Mouse (Mus musculus) monocyte, adult 5-6 weeks (primary cell): ENCODE results near the gene Lep. TPM values are rescaled to one million over a fixed set of nuclear protein-coding genes. Genes with fewer than 3 reads are reported as not detected.

Source experiments
- ATAC-seq: fragments of 153-309, 156-312 bp; replicated peaks from 2 replicates; pipeline ENCODE4 v1.8.0; 2017; ENCODE audit warnings: mild to moderate bottlenecking; ENCODE audit not compliant: low TSS enrichment, insufficient number of reproducible peaks, severe bottlenecking, poor library complexity, low FRiP score
- total RNA-seq: library from RNA; stranded (forward); fragments of 200-1000, 200-491, 200-594 nt; gene quantifications from 3 replicates; pipeline ENCODE4 v1.2.3, GENCODE M21; 2017

The Lep gene
- total RNA-seq, 1 experiment from 2014 or later: not detected

- no peak for ATAC-seq
Observed at GRCm38 (mm10) chr6:29033981-29034646, 25.9 kb upstream of the Lep start.

DNA sequence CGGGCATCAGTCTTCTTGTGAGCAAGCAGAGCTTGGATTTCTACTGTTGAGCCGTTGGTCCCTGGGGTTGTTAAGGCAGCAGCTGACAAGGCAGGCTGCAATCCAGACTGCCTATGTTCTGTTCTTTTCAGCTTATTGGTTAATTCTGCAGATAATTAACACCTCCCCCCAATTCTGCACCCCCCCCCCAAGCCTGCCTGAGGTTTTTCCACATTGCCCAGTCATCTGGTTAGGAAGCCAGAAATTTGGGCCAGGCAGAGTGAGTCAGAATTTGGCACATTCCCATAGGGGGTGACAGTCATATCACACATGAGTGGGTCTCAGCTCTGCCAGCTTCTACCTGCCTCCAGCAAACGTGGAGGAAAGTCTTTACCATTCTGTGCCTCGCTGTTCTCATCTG is 23.3 kb upstream of the Lep start:
- no peak for ATAC-seq

DNA sequence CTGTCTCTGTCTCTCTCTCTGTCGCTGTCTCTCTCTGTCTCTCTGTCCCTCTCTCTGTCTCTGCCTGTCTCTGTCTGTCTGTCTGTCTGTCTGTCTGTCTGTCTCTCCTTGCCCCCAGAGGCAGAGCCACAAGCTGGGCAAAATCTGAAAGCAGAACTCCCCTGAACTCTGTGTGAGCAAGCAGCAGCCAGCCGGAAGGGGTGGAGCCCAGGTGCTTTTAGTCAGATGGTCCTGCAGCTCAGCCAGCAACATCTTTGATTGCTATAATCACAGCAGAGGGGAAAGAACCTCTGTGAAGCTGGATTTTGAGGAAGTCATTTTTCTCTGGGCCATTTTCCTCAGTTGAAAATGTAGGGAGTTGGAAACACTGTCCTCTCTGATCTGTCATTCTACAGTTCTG is 19.8 kb upstream of the Lep start:
- ATAC-seq: no peak

GRCm38 (mm10) chr6:29044029-29044428 is 16.0 kb upstream of the Lep start:
- no peak for ATAC-seq

DNA sequence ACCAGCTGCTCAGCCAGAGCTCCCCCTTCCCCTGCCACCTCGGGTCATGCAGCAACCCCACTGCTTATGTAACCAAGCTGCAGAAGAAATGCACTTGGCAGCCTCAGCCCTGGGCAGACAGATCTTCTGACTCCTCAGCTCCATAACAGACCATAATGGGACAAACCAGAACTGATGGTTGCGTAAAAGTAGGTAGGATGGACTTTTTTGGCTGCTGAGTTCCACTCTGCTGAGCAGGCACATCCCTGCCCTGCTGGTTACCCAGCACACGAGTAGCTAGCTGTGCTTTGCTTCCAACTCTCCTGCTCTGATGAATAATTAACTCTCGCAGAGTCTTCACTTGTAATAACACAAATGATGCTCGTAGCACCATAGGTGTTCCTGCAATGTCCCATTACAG is 10.1 kb upstream of the Lep start:
- no peak for ATAC-seq

GRCm38 (mm10) chr6:29052188-29052587 is 7.8 kb upstream of the Lep start:
- no peak for ATAC-seq

DNA sequence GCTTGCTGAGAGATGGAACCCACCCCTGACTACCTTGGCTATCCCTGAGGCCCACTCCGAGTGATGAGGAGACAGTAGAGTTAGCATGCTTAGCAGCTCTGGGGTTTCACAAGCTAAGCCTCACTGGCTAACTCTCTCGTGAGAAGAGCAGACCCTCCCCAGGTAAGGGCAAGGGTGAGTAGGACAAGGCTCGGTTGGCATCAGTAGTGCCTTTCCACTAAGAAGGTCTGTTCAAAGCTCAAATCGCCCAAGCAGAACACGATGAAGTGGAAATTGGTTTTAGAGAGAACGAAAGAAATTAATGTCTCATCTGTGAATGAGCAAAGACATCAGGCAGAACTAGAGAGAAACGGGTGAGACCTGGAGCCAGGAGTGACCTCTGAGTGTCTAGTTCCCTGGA is 6.8 kb upstream of the Lep start:
- no peak for ATAC-seq

DNA sequence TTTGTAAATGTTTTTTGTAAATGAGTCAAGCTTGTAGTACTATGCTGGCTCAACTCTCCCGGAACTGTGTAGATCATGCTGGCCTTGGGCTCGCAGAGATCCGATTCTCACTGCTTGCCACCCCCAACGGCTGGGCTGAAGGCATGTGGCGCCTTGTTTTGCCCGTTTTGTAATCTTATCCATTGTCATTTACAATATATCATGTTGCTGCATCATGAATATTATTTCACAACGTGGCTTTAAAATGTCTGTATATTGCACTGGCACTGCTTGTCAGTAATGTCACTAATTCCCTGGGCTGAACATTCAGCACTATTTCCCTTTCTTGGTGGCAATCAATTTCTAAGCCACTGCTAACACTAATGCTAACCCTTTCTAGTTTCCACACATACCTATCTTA is 3.6 kb upstream of the Lep start:
- no peak for ATAC-seq

- no peak for ATAC-seq
Observed at GRCm38 (mm10) chr6:29066389-29066790, 6.4 kb downstream of the Lep start.

GRCm38 (mm10) chr6:29072258-29072657 is 12.2 kb downstream of the Lep start:
- ATAC-seq: no peak

DNA sequence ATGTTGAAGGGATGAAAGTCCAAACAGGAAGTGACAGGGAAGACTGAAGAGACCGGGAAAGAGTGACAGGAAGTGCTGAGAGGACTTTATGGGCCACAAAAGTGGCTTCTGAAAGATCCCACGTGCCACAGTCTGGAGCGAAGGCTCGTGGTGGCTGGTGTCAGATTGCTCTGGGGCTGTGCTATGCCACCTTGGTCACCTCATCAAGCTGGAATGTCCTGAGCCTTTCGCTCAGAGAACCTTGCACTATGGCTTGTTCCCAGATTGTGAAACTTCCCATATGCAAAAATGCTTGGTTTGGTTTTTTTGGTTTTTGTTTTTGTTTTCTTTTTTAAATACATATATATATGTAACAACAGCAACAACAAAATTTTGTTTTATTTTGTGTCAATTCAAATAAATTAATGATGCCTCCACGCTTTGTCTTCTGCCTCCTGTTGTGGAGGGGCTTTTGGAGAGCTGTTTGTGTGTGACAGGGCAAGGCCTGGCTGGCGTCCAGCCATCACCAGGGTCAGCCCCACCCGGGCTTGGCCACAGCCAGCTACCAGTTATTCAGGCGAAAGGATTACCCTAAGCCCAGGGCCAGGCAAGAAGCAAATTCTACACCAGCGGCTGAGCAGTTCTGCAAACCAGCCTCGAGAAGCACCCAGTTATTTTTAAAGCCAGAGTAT is 13.6 kb downstream of the Lep start:
- no peak for ATAC-seq

DNA sequence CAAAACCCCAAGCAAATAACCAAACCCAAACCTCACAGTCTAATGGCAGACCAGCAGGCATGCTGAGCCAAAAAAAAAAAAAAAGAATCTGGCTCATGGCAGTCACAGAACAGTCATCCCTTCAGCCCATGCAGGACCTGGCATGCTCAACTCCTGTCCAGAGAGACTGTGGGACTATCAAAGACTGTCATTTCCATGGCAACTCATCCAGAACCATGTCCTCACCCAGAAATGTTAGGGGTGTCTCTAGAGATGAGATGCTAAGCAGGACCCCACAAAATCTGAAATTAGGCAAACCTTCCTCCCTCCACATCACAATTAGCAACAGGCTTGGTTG is 14.1 kb downstream of the Lep start:
- no peak for ATAC-seq

DNA sequence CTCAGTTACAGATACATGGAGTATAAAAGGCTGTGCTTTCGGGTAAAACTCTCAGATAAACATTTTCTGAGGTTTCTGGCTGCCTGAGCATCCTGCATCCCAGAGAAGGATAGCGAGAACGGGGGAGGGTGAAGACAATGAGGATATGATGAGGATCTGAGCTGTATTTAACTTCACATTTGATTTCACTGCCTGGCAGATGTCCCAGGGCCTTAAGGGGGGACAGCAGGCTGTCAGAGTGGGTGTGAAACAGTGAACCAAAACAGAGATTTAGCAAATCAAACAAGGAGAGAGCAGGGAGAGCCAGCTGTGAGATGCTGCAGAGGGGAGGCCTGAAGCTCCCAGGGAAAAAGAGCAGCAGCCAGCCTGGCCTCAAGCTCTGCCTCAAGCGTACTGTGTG is 19.3 kb downstream of the Lep start:
- ATAC-seq: no peak

GRCm38 (mm10) chr6:29081826-29082363 is 21.9 kb downstream of the Lep start:
- no peak for ATAC-seq

DNA sequence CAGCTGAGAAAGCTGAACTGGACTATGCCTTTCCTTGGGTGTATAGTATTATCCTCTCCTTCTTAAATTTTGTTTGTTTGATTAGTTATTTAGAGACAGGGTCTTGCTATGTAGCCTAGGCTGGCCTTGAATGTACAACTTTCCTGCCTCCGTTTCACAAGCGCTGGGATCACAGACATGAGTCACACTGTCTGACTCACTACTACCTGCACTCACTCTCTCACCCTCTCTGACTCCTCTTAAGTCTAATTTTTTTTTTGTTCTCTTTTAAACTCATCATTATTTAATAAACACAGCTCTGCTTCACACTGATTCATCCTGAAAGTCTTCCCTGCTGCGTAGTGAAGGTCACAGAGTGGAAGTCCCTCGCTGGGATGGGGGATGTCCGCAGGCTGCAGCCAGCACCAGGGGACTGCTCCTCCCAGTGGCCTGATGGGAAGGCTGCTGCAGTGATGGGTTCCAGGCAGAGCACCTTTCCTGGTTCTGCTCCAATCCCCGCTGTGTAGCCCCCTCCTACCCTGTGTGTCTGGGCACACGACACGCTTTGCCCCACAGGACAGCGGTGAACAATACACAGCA is 22.8 kb downstream of the Lep start:
- no peak for ATAC-seq

DNA sequence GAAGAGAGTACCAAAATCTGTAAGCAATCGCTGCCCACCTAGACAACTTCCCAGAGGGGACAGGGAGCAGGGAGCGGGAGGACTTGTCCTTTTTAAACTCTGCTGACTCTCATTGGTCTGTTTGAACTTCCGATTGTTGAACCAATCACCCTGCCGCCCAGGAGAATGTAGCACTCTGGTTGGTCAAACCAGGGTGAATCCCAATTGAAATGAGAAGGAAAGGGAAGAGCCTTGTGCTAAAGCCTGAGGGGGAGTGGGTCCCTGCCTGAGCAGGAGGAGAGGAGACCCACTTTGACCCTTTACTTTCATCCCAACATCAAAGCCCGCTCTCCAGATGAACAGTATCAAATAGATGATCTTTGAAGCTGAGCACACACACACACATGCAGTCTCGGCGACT is 24.4 kb downstream of the Lep start:
- no peak for ATAC-seq

- no peak for ATAC-seq
Observed at GRCm38 (mm10) chr6:29087921-29088709, 28.1 kb downstream of the Lep start.

DNA sequence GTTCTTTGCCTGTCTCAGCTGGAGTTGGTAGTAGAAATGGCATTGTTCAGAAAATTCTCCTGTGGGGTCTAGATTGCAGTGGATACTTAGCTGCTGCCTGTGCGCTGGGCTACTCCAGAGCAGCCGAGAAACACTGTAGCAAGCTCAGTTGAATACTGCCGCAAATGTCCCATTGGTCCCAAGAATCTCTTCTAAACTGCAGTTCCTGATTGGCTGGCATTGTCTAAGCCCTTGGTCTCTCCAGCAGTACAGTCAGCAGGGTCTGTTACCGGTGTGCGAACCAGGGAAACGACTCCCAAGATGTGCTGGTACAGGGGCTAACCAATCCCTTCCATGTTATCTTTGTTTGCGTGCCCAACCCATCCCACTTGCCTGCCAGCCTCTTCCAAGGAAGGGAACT is 32.2 kb downstream of the Lep start:
- no peak for ATAC-seq

DNA sequence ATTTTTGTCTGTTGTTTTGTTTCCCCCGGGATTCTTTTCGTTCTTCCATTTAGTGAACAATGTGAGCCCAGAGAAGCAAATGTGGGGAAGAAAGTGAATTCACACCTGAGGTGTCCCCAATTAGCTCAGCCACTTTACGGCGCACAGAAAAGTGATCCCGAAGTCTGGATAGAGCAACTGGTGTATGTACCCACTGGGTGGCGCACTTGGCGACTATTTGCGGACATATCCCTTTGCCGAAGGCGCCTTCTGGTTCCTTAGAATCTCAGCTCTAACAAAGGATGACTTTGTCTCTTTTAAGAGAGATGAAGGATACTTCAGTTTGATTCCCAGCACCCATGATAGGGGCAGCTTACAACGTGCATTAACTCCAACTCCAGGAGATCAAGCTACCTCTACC is 32.9 kb downstream of the Lep start:
- no peak for ATAC-seq
